Mouse (Mus musculus) liver, postnatal 0 days (tissue): Measurements from ENCODE around the gene Atpif1. TPM values are rescaled to one million over a fixed set of nuclear protein-coding genes. Genes with fewer than 3 reads are reported as not detected.
A peak's percentile ranks its signal among the peaks of the same experiment; 100 is the strongest.

Experiments
- ATAC-seq: fragments of 200-750 bp; cut with Nextera tagmentation; 2 replicates; pipeline ENCODE4 v1.8.0; 2017; ENCODE audit warnings: mild to moderate bottlenecking, moderate library complexity
- DNase-seq: peaks from one replicate; pipeline ENCODE4 v3.0.0-alpha.2; 2016
- H3K27ac ChIP-seq: fragments of 300-500 bp; sonication (generic); 2 replicates; pipeline ENCODE4 v1.5.1; 2014; ENCODE audit warnings: antibody characterized with exemption, moderate library complexity, mild to moderate bottlenecking, low read depth
- H3K27me3 ChIP-seq: fragments of 300-500 bp; sonication (generic); 2 replicates; pipeline ENCODE4 v1.6.1; 2014; ENCODE audit warnings: low read length, control low read depth, mixed read lengths; ENCODE audit not compliant: insufficient read depth
- H3K36me3 ChIP-seq: fragments of 300-500 bp; sonication (generic); replicated peaks from 2 replicates; pipeline ENCODE4 v1.6.1; 2014; ENCODE audit warnings: mild to moderate bottlenecking, control low read depth, low read length, moderate library complexity, mixed read lengths; ENCODE audit not compliant: insufficient read depth
- H3K4me1 ChIP-seq: fragments of 300-500 bp; sonication (generic); 2 replicates; pipeline ENCODE4 v1.6.1; 2014; ENCODE audit warnings: antibody characterized with exemption, mild to moderate bottlenecking, control low read depth; ENCODE audit not compliant: insufficient read depth
- H3K4me2 ChIP-seq: fragments of 300-500 bp; sonication (generic); 2 replicates; pipeline ENCODE4 v1.6.1; 2014; ENCODE audit warnings: low read depth, mild to moderate bottlenecking, low read length, moderate library complexity, mixed read lengths
- H3K4me3 ChIP-seq: fragments of 300-500 bp; sonication (generic); 2 replicates; pipeline ENCODE4 v1.5.1; 2014; ENCODE audit warnings: low read depth, low read length
- H3K9ac ChIP-seq: fragments of 300-500 bp; sonication (generic); replicated peaks from 2 replicates; pipeline ENCODE4 v1.6.1; 2014; ENCODE audit warnings: mild to moderate bottlenecking, moderate library complexity
- H3K9me3 ChIP-seq: fragments of 300-500 bp; sonication (generic); 2 replicates; pipeline ENCODE4 v1.6.1; 2016; ENCODE audit warnings: mild to moderate bottlenecking, control low read depth, low read length, mixed read lengths
- CTCF ChIP-seq: sonication (generic); IDR thresholded peaks from 2 replicates; pipeline ENCODE4 v1.5.1; 2016; ENCODE audit warnings: antibody characterized with exemption, low read depth
- EP300 ChIP-seq: IDR thresholded peaks from 2 replicates; pipeline ENCODE4 v1.6.1; 2016; ENCODE audit warnings: antibody characterized with exemption, low read depth, mild to moderate bottlenecking
- WGBS: fragments of 180-500 bp; shearing (Covaris S2); extraction: QIAGEN DNeasy Blood & Tissue Kit; methylation state at CpG from one replicate; pipeline ENCODE4 v1.1.7; 2014; ENCODE audit not compliant: insufficient replicate concordance; 5-methylcytosine and 5-hydroxymethylcytosine counted together
- polyA plus RNA-seq: library from polyadenylated mRNA; unstranded; fragments of >200 nt; fragmentation: Nextera tagmentation; extraction: Ambion mirVana; gene quantifications from 2 replicates; pipeline ENCODE4 v1.2.1, GENCODE M21; 2015

The Atpif1 gene
- polyA plus RNA-seq, 1 experiment from 2014 or later = 935 TPM

- H3K36me3 ChIP-seq = peaks cover 14% of the 10 kb centered on the region
- ATAC-seq = peak; percentile 59
- H3K4me3 ChIP-seq = no peak overlapping the region
- H3K4me2 ChIP-seq = 0 out of 2 replicates have a peak overlapping the region, but pooled peaks have one; percentile 26
- H3K27ac ChIP-seq = no peak overlapping the region
- peaks cover 26% of the 10 kb centered on the region for H3K4me1 ChIP-seq
- no peaks in the 10 kb centered on the region for H3K27me3 ChIP-seq
- 0 out of 2 replicates have a peak overlapping the region, but pooled peaks have one; percentile 11 for H3K9ac ChIP-seq
- TF ChIP-seq CTCF = no peak
- TF ChIP-seq EP300 = peak; percentile 41; the same call in 1 of the 2 replicates
- DNase-seq = no peak
- H3K9me3 ChIP-seq = no peaks in the 10 kb centered on the region
- 55% methylated on average over 11 of the region's 11 CpGs for WGBS
Observed at GRCm38 (mm10) chr4:132503344-132503743, 30.1 kb downstream of the Atpif1 start.

- Histone ChIP-seq H3K27ac (no peak overlapping the region), H3K9ac (no peak overlapping the region), H3K4me1 (peaks cover 16% of the 10 kb centered on the region), H3K4me2 (no peak overlapping the region), H3K27me3 (no peaks in the 10 kb centered on the region), H3K4me3 (no peak overlapping the region), H3K36me3 (peaks cover 29% of the 10 kb centered on the region), H3K9me3 (no peaks in the 10 kb centered on the region)
- DNase-seq = no peak
- no peak for TF ChIP-seq EP300
- no peak for TF ChIP-seq CTCF
- no peak for ATAC-seq
- 78% methylated on average over 6 of the region's 6 CpGs for WGBS
Observed at GRCm38 (mm10) chr4:132501639-132502038, 31.8 kb downstream of the Atpif1 start.

GRCm38 (mm10) chr4:132494271-132494918 lies 39.1 kb downstream of the Atpif1 start:
- DNase-seq = peak; percentile 57
- Histone ChIP-seq H3K9ac (0 out of 2 replicates have a peak overlapping the region, but pooled peaks have one; percentile 2), H3K9me3 (no peaks in the 10 kb centered on the region)

GRCm38 (mm10) chr4:132492178-132493060 lies 41.0 kb downstream of the Atpif1 start:
- peaks cover 24% of the 10 kb centered on the region for H3K4me1 ChIP-seq
- no peak overlapping the region; the same call in 1 of the 2 replicates for H3K9ac ChIP-seq
- no peak for DNase-seq
- H3K4me2 ChIP-seq = no peak overlapping the region
- no peak overlapping the region for H3K4me3 ChIP-seq
- ATAC-seq = peak; percentile 44
- TF ChIP-seq EP300 = no peak
- no peak for TF ChIP-seq CTCF
- no peaks in the 10 kb centered on the region for H3K9me3 ChIP-seq
- no peaks in the 10 kb centered on the region for H3K27me3 ChIP-seq
- peaks cover 45% of the 10 kb centered on the region for H3K36me3 ChIP-seq
- WGBS = 64% methylated on average over 10 of the region's 10 CpGs
- H3K27ac ChIP-seq = peak overlapping the region; percentile 82

More at GRCm38 (mm10) chr4:132494271-132494918, 39.1 kb downstream of the Atpif1 start:
- WGBS = 54% methylated on average over 20 of the region's 20 CpGs
- Histone ChIP-seq H3K4me3 (no peak overlapping the region), H3K27ac (no peak overlapping the region), H3K4me2 (peak overlapping the region; percentile 22; the same call in 1 of the 2 replicates), H3K36me3 (peaks cover 63% of the 10 kb centered on the region), H3K4me1 (peaks cover 19% of the 10 kb centered on the region), H3K27me3 (no peaks in the 10 kb centered on the region)
- no peak for ATAC-seq
- TF ChIP-seq EP300 (no peak), CTCF (no peak)

- peak; percentile 93 for ATAC-seq
- no peak overlapping the region for H3K4me2 ChIP-seq
- no peak overlapping the region for H3K4me3 ChIP-seq
- peak overlapping the region; percentile 82 for H3K27ac ChIP-seq
- H3K27me3 ChIP-seq = no peaks in the 10 kb centered on the region
- H3K9ac ChIP-seq = no peak overlapping the region; the same call in 1 of the 2 replicates
- DNase-seq = peak; percentile 79
- no peaks in the 10 kb centered on the region for H3K9me3 ChIP-seq
- peak; percentile 70; the same call in 1 of the 2 replicates for TF ChIP-seq EP300
- no peak for TF ChIP-seq CTCF
- H3K36me3 ChIP-seq = peaks cover 38% of the 10 kb centered on the region
- WGBS = 61% methylated on average over 6 of the region's 6 CpGs
- peaks cover 24% of the 10 kb centered on the region for H3K4me1 ChIP-seq
Observed at GRCm38 (mm10) chr4:132491748-132492147, 41.7 kb downstream of the Atpif1 start.

- no peak overlapping the region for H3K4me2 ChIP-seq
- peaks cover 31% of the 10 kb centered on the region for H3K36me3 ChIP-seq
- no peak overlapping the region for H3K9ac ChIP-seq
- H3K4me1 ChIP-seq = peaks cover 24% of the 10 kb centered on the region
- no peak overlapping the region for H3K4me3 ChIP-seq
- no peak for TF ChIP-seq EP300
- no peak for TF ChIP-seq CTCF
- no peaks in the 10 kb centered on the region for H3K9me3 ChIP-seq
- 73% methylated on average over 8 of the region's 8 CpGs for WGBS
- H3K27me3 ChIP-seq = no peaks in the 10 kb centered on the region
- ATAC-seq (no peak), DNase-seq (no peak)
- H3K27ac ChIP-seq = peak overlapping the region; percentile 64
Observed at GRCm38 (mm10) chr4:132491057-132491456, 42.4 kb downstream of the Atpif1 start.
